Mouse (Mus musculus): ENCODE results near the gene Rbm45. TPM values are rescaled to one million over a fixed set of nuclear protein-coding genes. Genes with fewer than 3 reads are reported as not detected.

The Rbm45 gene
- total and polyA plus RNA-seq, 3 experiments: 53.3 to 61.4 (median 53.7) TPM

DNA sequence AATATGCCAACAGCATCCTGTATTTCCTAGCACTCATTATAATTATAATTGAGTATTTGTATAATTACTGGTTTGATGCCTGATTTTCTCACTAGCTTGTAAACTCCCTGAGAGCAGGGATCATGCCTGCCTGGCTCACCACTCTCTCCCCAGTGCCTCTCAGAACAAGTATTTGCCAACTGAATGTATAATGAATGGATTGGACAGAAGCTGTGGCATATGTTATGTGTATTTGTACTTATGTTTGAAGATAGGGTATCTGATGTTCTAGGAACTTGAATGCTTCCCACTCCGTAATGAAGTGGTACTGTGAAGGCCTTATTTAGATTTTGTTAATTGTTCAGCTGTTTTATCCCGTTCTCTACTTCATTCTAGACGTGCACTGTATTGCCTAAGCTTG is 60.8 kb downstream of the Rbm45 start:
- dilution Hi-C loops (cut with MboI; ENCODE audit: extremely low pct_ligation_motif_present, extremely low pct_unique_long_range_greater_than_20kb, low sequenced_read_pairs) (no loop called here), in situ Hi-C loops (cut with MboI; ENCODE audit: low pct_ligation_motif_present, low pct_unique_long_range_greater_than_20kb, low sequenced_read_pairs) (no loop called here)
- DNase-seq (ENCODE audit: extremely low read depth): no peak
- Histone ChIP-seq H3K4me2 (ENCODE audit: insufficient read depth, low read depth, poor library complexity, severe bottlenecking) (no peak overlapping the region), H3K4me1 (ENCODE audit: control insufficient read depth in 1 of 2, insufficient read depth in 2 of 2) (peaks cover 2 to 10% of the 10 kb centered on the region in 2 experiments; a peak in 2 of 4 replicates), H3K27ac (ENCODE audit: insufficient read depth, low read depth) (no peak overlapping the region), H3K27me3 (replicated peaks) (no peaks in the 10 kb centered on the region), H3K36me3 (replicated peaks in 1 of 2; ENCODE audit: control insufficient read depth in 1 of 2, insufficient read depth in 1 of 2, low read length in 1 of 2) (no peaks in the 10 kb centered on the region), H3K4me3 (replicated peaks in 1 of 3; ENCODE audit: low read depth in 2 of 3, low read length in 2 of 3, poor library complexity in 1 of 3) (no peak overlapping the region), H3K9me3 (replicated peaks; ENCODE audit: low read length) (peaks cover 8% of the 10 kb centered on the region), H3K9ac (ENCODE audit: insufficient read depth, low read depth) (no peak overlapping the region), H3K79me2 (replicated peaks; ENCODE audit: control insufficient read depth, extremely low read depth, insufficient read depth, poor library complexity, severe bottlenecking) (no peaks in the 10 kb centered on the region)
- no peak for TF ChIP-seq TBP (conservative IDR thresholded peaks at IDR 0.05; ENCODE audit: low read depth, low read length)
- no peak for TF ChIP-seq ZKSCAN1 (IDR thresholded peaks at IDR 0.05; ENCODE audit: borderline replicate concordance, low read depth, low read length)
- TF ChIP-seq RCOR1 (conservative IDR thresholded peaks at IDR 0.05; ENCODE audit: low read depth, low read length): no peak
- TF ChIP-seq E2F4 (IDR thresholded peaks at IDR 0.05; ENCODE audit: insufficient replicate concordance, low read depth, low read length): no peak
- no peak for TF ChIP-seq JUND (conservative IDR thresholded peaks at IDR 0.05; ENCODE audit: low read depth, low read length)
- TF ChIP-seq RAD21 (IDR thresholded peaks at IDR 0.05; ENCODE audit: low read depth, low read length): no peak
- TF ChIP-seq USF2 (conservative IDR thresholded peaks at IDR 0.05; ENCODE audit: low read depth, low read length): no peak
- TF ChIP-seq USF1 (IDR thresholded peaks at IDR 0.05; ENCODE audit: low read depth, low read length): no peak
- no peak for TF ChIP-seq KAT2A (IDR thresholded peaks at IDR 0.05; ENCODE audit: insufficient replicate concordance, low read length)
- TF ChIP-seq EP300 (IDR thresholded peaks at IDR 0.05; ENCODE audit: low read length): no peak
- no peak for TF ChIP-seq MXI1 (IDR thresholded peaks at IDR 0.05; ENCODE audit: low read depth, low read length)
- no peak for TF ChIP-seq NRF1 (IDR thresholded peaks at IDR 0.05; ENCODE audit: low read depth, low read length)
- TF ChIP-seq TCF12 (IDR thresholded peaks at IDR 0.05; ENCODE audit: low read depth, low read length): no peak

Other genes starting within 250 kb of the Rbm45 start
- 0.08 and 0.38 TPM in 2 replicates for gene Pde11a, start 31.2 kb upstream of the Rbm45 start, total RNA-seq (2012; rRNA removed)
- 0.20 and 0.21 TPM in 2 replicates for gene Pde11a, start 31.2 kb upstream of the Rbm45 start, total RNA-seq (2014; rRNA removed)
- gene Pde11a, start 31.2 kb upstream of the Rbm45 start, polyA plus RNA-seq (2012; ENCODE audit: insufficient read length, low read depth): 0.14 and 0.34 TPM in 2 replicates
- gene Cyct, start 9.5 kb upstream of the Rbm45 start, total RNA-seq (2012; rRNA removed): not detected in 2 replicates
- gene Cyct, start 9.5 kb upstream of the Rbm45 start, total RNA-seq (2014; rRNA removed): not detected in 2 replicates
- not detected in 2 replicates for gene Cyct, start 9.5 kb upstream of the Rbm45 start, polyA plus RNA-seq (2012; ENCODE audit: insufficient read length, low read depth)
- 0.38 TPM in 1 of 2 replicates, not detected in the other for gene Osbpl6, start 36.5 kb downstream of the Rbm45 start, total RNA-seq (2012; rRNA removed)
- gene Osbpl6, start 36.5 kb downstream of the Rbm45 start, total RNA-seq (2014; rRNA removed): 0.19 TPM in 2 replicates
- gene Osbpl6, start 36.5 kb downstream of the Rbm45 start, polyA plus RNA-seq (2012; ENCODE audit: insufficient read length, low read depth): 0.35 and 0.60 TPM in 2 replicates

Measured in CH12.LX (cell line).